ENCODE assay signal across 8 mouse cellular contexts in genomic region chr19:34290872-34291341, GRCm38 (mm10). TPM values are rescaled to one million over a fixed set of nuclear protein-coding genes. Genes with fewer than 3 reads are reported as not detected.
DNase-seq lines count a peak whose midpoint lies in the region; ATAC-seq lines count a peak whose summit lies in the region.

No protein-coding gene starts in this region.

- 0 out of 2 replicates have a peak, but pooled peaks cover 2% of the 10 kb centered on the region for H3K27me3 ChIP-seq in kidney, embryonic 14.5 days (ENCODE audit: control insufficient read depth, insufficient read depth, low read length)

- ATAC-seq in kidney, embryonic 14.5 days (ENCODE audit: low FRiP score, low TSS enrichment): peak; percentile 52

- H3K27ac ChIP-seq in kidney, embryonic 14.5 days (ENCODE audit: low read depth, low read length): no peak overlapping the region
- peak overlapping the region; percentile 19; the same call in 1 of the 2 replicates for H3K27ac ChIP-seq in macrophage

- no peaks in the 10 kb centered on the region for H3K36me3 ChIP-seq in kidney, embryonic 14.5 days (ENCODE audit: control insufficient read depth, insufficient read depth, low read length)
- H3K36me3 ChIP-seq in macrophage (ENCODE audit: inconsistent target): no peaks in the 10 kb centered on the region

- peak overlapping the region; percentile 48; the same call in 1 of the 2 replicates for H3K9ac ChIP-seq in kidney, embryonic 14.5 days (ENCODE audit: low read depth, low read length)

- no peaks in the 10 kb centered on the region for H3K9me3 ChIP-seq in kidney, embryonic 14.5 days (ENCODE audit: control insufficient read depth, low read length)

- peak overlapping the region; percentile 46 for H3K4me3 ChIP-seq in kidney, embryonic 14.5 days (ENCODE audit: low read length)
- H3K4me3 ChIP-seq in macrophage (ENCODE audit: inconsistent target): peak overlapping the region; percentile 70

- 9% methylated on average over 15 of the region's 15 CpGs for WGBS in kidney, embryonic 14.5 days
- WGBS in macrophage (ENCODE audit: missing documents): under 1% methylated on average over 15 of the region's 15 CpGs

- H3K79me2 ChIP-seq in macrophage (ENCODE audit: inconsistent target): no peaks in the 10 kb centered on the region

- peak overlapping the region; percentile 91 for H3K4me2 ChIP-seq in kidney, embryonic 14.5 days (replicated peaks; ENCODE audit: low read depth, low read length)

- H3K4me1 ChIP-seq in kidney, embryonic 14.5 days (ENCODE audit: control insufficient read depth, insufficient read depth, low read length): no peaks in the 10 kb centered on the region

- peak; percentile 18 for DNase-seq in kidney, adult 11 months
- DNase-seq in kidney, adult 18-20 months: no peak
- peak; percentile 67 for DNase-seq in heart, adult 8-10 months (ENCODE audit: low spot score)
- no peak for DNase-seq in ovary, postnatal 36 days (ENCODE audit: low spot score)
- no peak for DNase-seq in T-cell, adult 2 months (ENCODE audit: low spot score)
- no peak for DNase-seq in cerebellum, adult 9-11 months

RNA-seq across cellular contexts. Expression of gene Fas, which starts 0.4 kb away (rescaled TPM):
- 10 to 100 TPM in 3 of 4 experiments, 1 to 10 TPM in 1; 8.6 to 14.3 (median 12.6) TPM for total RNA-seq in heart, adult 8-10 months (2022)
- 1.8 and 3.1 TPM in 2 replicates for polyA plus RNA-seq in kidney, embryonic 14.5 days (2014; fragmentation: Nextera tagmentation; extraction: Ambion mirVana)
- total RNA-seq in macrophage (2018; cell fraction: chromatin; rRNA removed): 10 to 100 TPM in 20 of 26 experiments, 1 to 10 TPM in 6; 6.0 to 77.0 (median 21.0) TPM
- 10 to 100 TPM in 22 of 26 experiments, 1 to 10 TPM in 4; 7.7 to 34.2 (median 16.7) TPM for total RNA-seq in macrophage (2018; cell fraction: cytosol; rRNA removed)
- 10 to 100 TPM in 25 of 26 experiments, 1 to 10 TPM in 1; 6.2 to 67.5 (median 26.3) TPM for total RNA-seq in macrophage (2018; cell fraction: nucleus; rRNA removed)
- polyA plus RNA-seq in macrophage (2018): 5.8 to 20.4 TPM (median 10.6 TPM) in 3 replicates

RNA-seq across cellular contexts. Expression of gene Acta2, which starts 35.5 kb away (rescaled TPM):
- total RNA-seq in heart, adult 8-10 months (2022): 10 to 100 TPM; 56.1 to 79.3 (median 71.1) TPM
- 64.4 and 115 TPM in 2 replicates for polyA plus RNA-seq in kidney, embryonic 14.5 days (2014; fragmentation: Nextera tagmentation; extraction: Ambion mirVana)
- 10 to 100 TPM in 1 of 26 experiments, under 1 TPM in 5, not detected in 20; 0.44 to 75.8 (median 0.58) TPM for total RNA-seq in macrophage (2018; cell fraction: chromatin; rRNA removed)
- total RNA-seq in macrophage (2018; cell fraction: cytosol; rRNA removed): under 1 TPM; 0.17 to 0.66 (median 0.38) TPM
- total RNA-seq in macrophage (2018; cell fraction: nucleus; rRNA removed): 10 to 100 TPM in 1 of 26 experiments, under 1 TPM in 7, not detected in 18; 0.31 to 10.3 (median 0.37) TPM
- polyA plus RNA-seq in macrophage (2018): 0.52 to 1.4 TPM (median 0.52 TPM) in 3 replicates

Comparison
In these comparisons a context has a peak if more than half of its experiments do, and no peak if none do; other contexts are left out.
1. DNase-seq: peak in kidney, adult 11 months (single experiment) and heart, adult 8-10 months (single experiment); none in kidney, adult 18-20 months (single experiment), ovary, postnatal 36 days (single experiment), T-cell, adult 2 months (single experiment) and cerebellum, adult 9-11 months (single experiment).
2. RNA of gene Acta2, which starts 35.5 kb away (polyA plus RNA-seq): 64.4 to 115 TPM in kidney, embryonic 14.5 days; 0.52 to 1.4 TPM in macrophage; every median in the first group is over 10 times any median in the second.